Mouse (Mus musculus) mesoderm, embryonic 11.5 days (tissue): ENCODE measurements at regions not wholly inside any gene's neighbourhood (a gene's known extent, or its start where the extent isn't known, plus 50 kb on each side); places are given as distances from the start of the nearest gene placed in this dataset.

Source experiments
- DNase-seq: peaks from one replicate; pipeline ENCODE4 v3.0.0-alpha.2; 2012; ENCODE audit warnings: low read depth, low spot score

- no peak for DNase-seq
These were observed 173.9 kb upstream of the Clec14a start for GRCm38 (mm10) chr12:58443007-58443406.

- no peak for DNase-seq
These were observed 172.9 kb upstream of the Clec14a start for GRCm38 (mm10) chr12:58441962-58442361.

- no peak for DNase-seq
These were observed 171.6 kb upstream of the Clec14a start for GRCm38 (mm10) chr12:58440666-58441065.

DNA sequence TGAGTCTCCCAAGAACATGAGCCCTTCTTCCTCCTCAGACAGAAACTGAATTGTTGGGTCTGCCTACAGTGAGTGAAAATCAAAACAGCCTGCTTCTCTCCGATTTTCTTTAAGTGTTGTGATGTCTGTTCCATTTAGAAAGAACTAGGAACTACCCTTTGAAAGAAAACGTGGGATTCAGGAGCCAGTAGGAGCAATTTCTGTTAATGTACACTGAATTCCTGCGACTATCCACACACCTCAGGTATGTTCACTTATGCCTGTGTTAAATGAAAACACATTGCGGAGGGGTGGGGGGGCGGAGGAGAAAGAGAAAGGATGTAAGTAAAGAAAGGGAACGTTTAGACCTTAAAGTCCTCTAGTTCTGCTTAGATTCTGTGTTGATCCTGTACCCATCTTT, 167.9 kb upstream of the Clec14a start:
- DNase-seq: no peak

GRCm38 (mm10) chr12:58434504-58434903, 165.4 kb upstream of the Clec14a start:
- no peak for DNase-seq

DNA sequence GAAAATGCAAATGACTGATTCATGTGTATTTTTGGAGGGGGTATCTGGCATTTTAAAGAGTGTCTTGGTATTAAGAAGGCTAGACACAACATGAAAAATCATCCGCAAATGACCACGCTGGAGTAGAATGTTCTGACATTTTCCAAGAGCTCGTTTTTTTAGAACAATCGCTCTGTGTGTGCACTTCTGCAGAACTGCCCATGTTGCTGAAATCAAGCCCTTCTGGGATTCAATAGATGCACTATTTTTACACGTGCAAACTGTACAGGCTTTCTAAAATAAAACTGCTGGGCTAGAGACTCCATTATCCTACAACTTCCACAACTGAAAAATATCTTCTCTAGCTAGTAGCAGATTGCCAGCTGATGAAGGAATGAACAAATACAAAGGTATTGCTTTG, 160.8 kb upstream of the Clec14a start:
- DNase-seq: no peak

GRCm38 (mm10) chr12:58426758-58427157, 157.7 kb upstream of the Clec14a start:
- DNase-seq: no peak

DNA sequence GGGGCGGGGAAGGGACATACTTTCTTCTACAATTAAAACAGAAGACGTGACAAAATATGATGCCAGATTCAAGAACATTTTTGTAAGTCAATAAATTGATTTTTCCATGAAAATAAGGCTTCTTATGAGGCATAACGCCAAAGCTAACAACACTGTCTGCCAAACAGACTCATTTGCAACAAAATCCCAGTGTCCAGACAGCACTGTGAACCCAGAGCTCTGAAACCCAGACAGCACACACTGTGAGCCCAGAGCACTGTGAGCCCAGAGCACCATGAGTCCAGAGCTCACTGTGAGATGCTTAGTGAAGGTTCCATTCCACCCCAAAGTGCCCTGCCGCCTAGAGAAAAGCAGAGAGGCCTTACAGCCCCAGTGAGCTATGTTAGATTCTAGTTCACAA, 156.9 kb upstream of the Clec14a start:
- DNase-seq: no peak

DNA sequence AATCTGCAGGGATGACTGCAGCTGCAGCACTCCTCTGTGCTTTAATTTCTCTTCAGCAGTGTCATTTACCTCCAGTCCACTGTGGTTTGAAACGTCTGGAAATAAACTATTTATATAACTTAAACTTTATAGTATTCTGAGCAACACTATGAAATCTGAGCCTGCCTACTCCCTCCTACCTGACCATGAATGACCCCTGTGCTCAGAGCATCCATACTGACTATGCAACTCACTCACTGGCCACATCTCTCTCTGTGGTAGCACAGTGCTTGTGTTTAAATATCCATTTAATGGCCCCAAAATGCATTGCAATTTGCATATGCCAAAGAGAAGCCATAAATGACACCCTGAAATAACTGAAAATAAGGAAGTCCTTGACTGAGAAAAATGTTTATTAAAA, 154.5 kb upstream of the Clec14a start:
- DNase-seq: no peak

DNA sequence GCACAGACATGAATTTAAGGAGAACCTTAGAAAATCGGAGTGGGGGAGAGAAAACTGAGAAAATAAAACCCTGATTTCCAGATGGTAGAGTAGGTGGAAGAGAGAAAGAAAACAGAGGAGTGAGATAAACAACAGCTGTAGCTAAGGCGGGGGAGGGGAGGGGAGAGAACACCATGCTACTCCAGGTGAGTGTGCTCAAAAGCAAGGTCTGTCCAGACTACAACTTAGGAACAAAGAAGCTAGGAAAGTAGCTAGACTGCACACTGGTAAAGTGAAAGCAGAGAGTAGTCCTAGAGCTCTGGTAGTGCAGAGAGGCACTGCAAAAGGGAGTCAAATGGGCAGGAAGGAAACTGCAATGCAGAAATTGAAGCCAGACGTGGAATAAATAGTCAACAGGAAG, 132.8 kb upstream of the Clec14a start:
- DNase-seq: no peak

- no peak for DNase-seq
These were observed 91.2 kb upstream of the Clec14a start for GRCm38 (mm10) chr12:58360258-58360657.

GRCm38 (mm10) chr12:58334163-58334562, 65.1 kb upstream of the Clec14a start:
- no peak for DNase-seq

GRCm38 (mm10) chr12:58329913-58330312, 60.8 kb upstream of the Clec14a start:
- peak; percentile 6 for DNase-seq

GRCm38 (mm10) chr12:58323953-58324352, 54.9 kb upstream of the Clec14a start:
- no peak for DNase-seq
